Mouse (Mus musculus): ENCODE measurements at regions not wholly inside any gene's neighbourhood (a gene's known extent, or its start where the extent isn't known, plus 50 kb on each side); places are given as distances from the start of the nearest gene placed in this dataset.

DNA sequence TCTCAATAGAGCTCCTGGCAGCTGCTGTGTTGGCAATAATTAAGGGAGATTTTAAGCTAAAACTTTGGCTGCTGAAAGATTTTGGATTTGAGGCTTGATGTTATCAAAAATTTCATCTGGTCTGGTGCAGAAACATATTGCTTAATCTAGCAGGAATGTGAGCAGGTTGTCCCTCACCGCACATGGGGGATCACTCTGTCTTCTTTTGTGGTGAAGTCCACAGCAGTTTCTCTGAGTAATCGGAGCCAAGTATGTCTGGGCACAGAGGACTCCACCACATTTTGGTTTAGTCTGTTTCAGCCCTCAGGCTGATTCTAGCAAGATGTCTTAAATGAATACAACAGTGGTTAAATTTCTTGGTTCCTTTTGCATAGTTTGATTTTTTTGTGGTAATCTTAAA, 331.7 kb downstream of the Pdgfc start:
- Histone ChIP-seq H3K9ac (replicated peaks; ENCODE audit: low read length) (no peak overlapping the region), H3K4me1 (ENCODE audit: control insufficient read depth, insufficient read depth, low read length) (no peaks in the 10 kb centered on the region), H3K36me3 (replicated peaks; ENCODE audit: control insufficient read depth, insufficient read depth, low read depth, low read length) (no peaks in the 10 kb centered on the region), H3K4me2 (ENCODE audit: low read depth, low read length) (no peak overlapping the region), H3K4me3 (ENCODE audit: low read depth, low read length) (no peak overlapping the region), H3K27ac (replicated peaks; ENCODE audit: low read depth, low read length) (no peak overlapping the region), H3K27me3 (ENCODE audit: control insufficient read depth, insufficient read depth, low read length) (no peaks in the 10 kb centered on the region), H3K9me3 (replicated peaks; ENCODE audit: control insufficient read depth, low read length) (no peaks in the 10 kb centered on the region)
- DNase-seq (ENCODE audit: low spot score) (peak; percentile 2), ATAC-seq (replicated peaks; ENCODE audit: insufficient number of reproducible peaks, low FRiP score, low TSS enrichment, low read depth) (no peak)
- WGBS: 79% methylated on average over 2 of the region's 2 CpGs

DNA sequence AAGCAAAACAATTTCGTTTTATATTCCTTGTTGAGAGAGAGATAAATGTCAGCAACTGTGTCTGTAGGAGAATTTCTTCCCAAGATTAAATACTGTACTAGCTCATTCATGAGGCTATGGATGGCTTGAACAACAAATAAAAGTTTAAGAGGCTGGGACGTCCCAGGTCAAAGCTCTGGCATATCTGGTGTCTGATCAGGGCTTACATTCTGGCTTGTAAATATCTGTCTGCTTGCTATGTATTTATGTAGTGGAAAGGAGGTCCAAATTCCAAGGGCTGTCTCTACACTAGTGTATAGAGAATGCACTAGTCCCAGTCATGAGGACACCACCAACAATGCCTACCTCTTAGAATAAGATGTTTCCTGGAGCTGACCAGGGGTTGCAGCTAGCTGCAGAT, 332.4 kb downstream of the Pdgfc start:
- Histone ChIP-seq H3K27me3 (ENCODE audit: control insufficient read depth, insufficient read depth, low read length) (no peaks in the 10 kb centered on the region), H3K9me3 (replicated peaks; ENCODE audit: control insufficient read depth, low read length) (no peaks in the 10 kb centered on the region), H3K4me3 (ENCODE audit: low read depth, low read length) (no peak overlapping the region), H3K27ac (replicated peaks; ENCODE audit: low read depth, low read length) (no peak overlapping the region), H3K4me1 (ENCODE audit: control insufficient read depth, insufficient read depth, low read length) (no peaks in the 10 kb centered on the region), H3K4me2 (ENCODE audit: low read depth, low read length) (no peak overlapping the region), H3K9ac (replicated peaks; ENCODE audit: low read length) (no peak overlapping the region), H3K36me3 (replicated peaks; ENCODE audit: control insufficient read depth, insufficient read depth, low read depth, low read length) (no peaks in the 10 kb centered on the region)
- ATAC-seq (replicated peaks; ENCODE audit: insufficient number of reproducible peaks, low FRiP score, low TSS enrichment, low read depth) (no peak), DNase-seq (ENCODE audit: low spot score) (no peak)
- 65% methylated on average over 2 of the region's 2 CpGs for WGBS

DNA sequence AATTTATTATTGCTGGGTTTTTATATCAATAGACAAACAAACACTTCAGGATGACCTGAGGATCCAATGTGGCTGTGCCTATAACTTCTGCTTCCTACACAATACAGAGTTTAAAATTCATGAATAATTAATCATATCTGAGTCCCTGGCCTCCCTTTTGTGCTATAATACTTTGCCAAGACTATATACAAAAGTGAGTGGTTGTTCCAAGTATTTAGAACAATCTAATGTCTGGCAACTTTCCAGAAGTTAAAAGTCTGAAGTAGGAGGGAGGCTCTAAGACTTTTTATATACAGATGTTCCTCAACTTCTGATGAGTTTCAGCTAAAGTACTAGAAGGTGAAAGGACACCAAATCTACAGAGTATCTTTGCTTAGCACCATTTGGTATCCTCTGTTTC, 333.5 kb downstream of the Pdgfc start:
- Histone ChIP-seq H3K36me3 (replicated peaks; ENCODE audit: control insufficient read depth, insufficient read depth, low read depth, low read length) (no peaks in the 10 kb centered on the region), H3K27me3 (ENCODE audit: control insufficient read depth, insufficient read depth, low read length) (no peaks in the 10 kb centered on the region), H3K27ac (replicated peaks; ENCODE audit: low read depth, low read length) (no peak overlapping the region), H3K9me3 (replicated peaks; ENCODE audit: control insufficient read depth, low read length) (no peaks in the 10 kb centered on the region), H3K4me3 (ENCODE audit: low read depth, low read length) (no peak overlapping the region), H3K9ac (replicated peaks; ENCODE audit: low read length) (no peak overlapping the region), H3K4me1 (ENCODE audit: control insufficient read depth, insufficient read depth, low read length) (no peaks in the 10 kb centered on the region), H3K4me2 (ENCODE audit: low read depth, low read length) (no peak overlapping the region)
- DNase-seq (ENCODE audit: low spot score): no peak
- ATAC-seq (replicated peaks; ENCODE audit: insufficient number of reproducible peaks, low FRiP score, low TSS enrichment, low read depth): no peak

DNA sequence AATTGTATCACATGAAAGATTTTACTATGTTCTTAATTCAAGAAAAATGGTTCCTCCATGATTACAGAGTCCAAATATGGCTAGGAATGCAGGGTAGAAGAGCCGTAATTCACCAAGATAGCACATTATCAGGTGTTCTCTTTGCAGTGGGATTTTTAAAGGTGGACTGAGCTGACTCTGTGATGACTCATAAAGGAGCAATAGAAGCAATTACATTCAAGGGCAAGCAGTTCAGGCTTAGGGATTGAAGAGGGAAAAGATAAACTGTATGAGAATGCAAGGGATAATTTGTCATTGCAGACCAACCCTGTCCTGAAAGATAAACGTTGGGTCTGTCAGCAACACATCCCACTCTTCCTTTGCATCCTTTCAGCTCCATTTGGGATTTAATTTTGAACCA, 339.8 kb downstream of the Pdgfc start:
- H3K27ac ChIP-seq (replicated peaks; ENCODE audit: low read depth, low read length): no peak overlapping the region
- ATAC-seq (replicated peaks; ENCODE audit: insufficient number of reproducible peaks, low FRiP score, low TSS enrichment, low read depth): no peak
- H3K4me1 ChIP-seq (ENCODE audit: control insufficient read depth, insufficient read depth, low read length): no peaks in the 10 kb centered on the region
- no peak overlapping the region for H3K4me2 ChIP-seq (ENCODE audit: low read depth, low read length)
- H3K9ac ChIP-seq (replicated peaks; ENCODE audit: low read length): no peak overlapping the region
- H3K9me3 ChIP-seq (replicated peaks; ENCODE audit: control insufficient read depth, low read length): no peaks in the 10 kb centered on the region
- DNase-seq (ENCODE audit: low spot score): no peak
- WGBS: 82% methylated on average over 2 of the region's 2 CpGs
- no peaks in the 10 kb centered on the region for H3K36me3 ChIP-seq (replicated peaks; ENCODE audit: control insufficient read depth, insufficient read depth, low read depth, low read length)
- no peak overlapping the region for H3K4me3 ChIP-seq (ENCODE audit: low read depth, low read length)
- H3K27me3 ChIP-seq (ENCODE audit: control insufficient read depth, insufficient read depth, low read length): no peaks in the 10 kb centered on the region

DNA sequence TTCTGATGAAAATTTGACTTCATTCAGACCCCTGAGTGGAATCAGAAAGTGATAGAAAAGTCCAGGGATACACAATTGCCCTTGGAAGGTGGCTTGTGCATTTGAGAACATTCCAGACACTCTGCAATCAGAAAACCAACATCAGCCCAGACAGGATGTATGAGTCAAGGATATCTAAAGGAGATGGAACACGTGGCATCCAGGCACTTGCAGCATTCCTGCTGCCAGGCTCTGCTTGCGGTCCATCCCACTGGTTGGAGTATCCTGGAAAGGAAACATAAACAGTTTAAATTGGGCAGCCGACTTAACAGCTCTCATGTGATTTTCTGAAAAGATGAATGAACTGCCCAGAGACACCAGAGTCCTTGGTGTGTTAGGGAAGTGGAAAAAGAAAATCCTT, 341.2 kb downstream of the Pdgfc start:
- no peak overlapping the region for H3K9ac ChIP-seq (replicated peaks; ENCODE audit: low read length)
- H3K4me2 ChIP-seq (ENCODE audit: low read depth, low read length): no peak overlapping the region
- peak; percentile 27 for DNase-seq (ENCODE audit: low spot score)
- no peaks in the 10 kb centered on the region for H3K27me3 ChIP-seq (ENCODE audit: control insufficient read depth, insufficient read depth, low read length)
- no peak for ATAC-seq (replicated peaks; ENCODE audit: insufficient number of reproducible peaks, low FRiP score, low TSS enrichment, low read depth)
- H3K36me3 ChIP-seq (replicated peaks; ENCODE audit: control insufficient read depth, insufficient read depth, low read depth, low read length): no peaks in the 10 kb centered on the region
- H3K4me1 ChIP-seq (ENCODE audit: control insufficient read depth, insufficient read depth, low read length): no peaks in the 10 kb centered on the region
- no peak overlapping the region for H3K4me3 ChIP-seq (ENCODE audit: low read depth, low read length)
- H3K9me3 ChIP-seq (replicated peaks; ENCODE audit: control insufficient read depth, low read length): no peaks in the 10 kb centered on the region
- 37% methylated on average over 3 of the region's 3 CpGs for WGBS
- no peak overlapping the region for H3K27ac ChIP-seq (replicated peaks; ENCODE audit: low read depth, low read length)

GRCm38 (mm10) chr3:81379362-81379761, 343.1 kb downstream of the Pdgfc start:
- ATAC-seq (replicated peaks; ENCODE audit: insufficient number of reproducible peaks, low FRiP score, low TSS enrichment, low read depth) (no peak), DNase-seq (ENCODE audit: low spot score) (no peak)
- 58% methylated on average over 1 of the region's 1 CpGs for WGBS
- Histone ChIP-seq H3K9me3 (replicated peaks; ENCODE audit: control insufficient read depth, low read length) (no peaks in the 10 kb centered on the region), H3K36me3 (replicated peaks; ENCODE audit: control insufficient read depth, insufficient read depth, low read depth, low read length) (no peaks in the 10 kb centered on the region), H3K27me3 (ENCODE audit: control insufficient read depth, insufficient read depth, low read length) (no peaks in the 10 kb centered on the region), H3K9ac (replicated peaks; ENCODE audit: low read length) (no peak overlapping the region), H3K4me2 (ENCODE audit: low read depth, low read length) (no peak overlapping the region), H3K4me1 (ENCODE audit: control insufficient read depth, insufficient read depth, low read length) (no peaks in the 10 kb centered on the region), H3K4me3 (ENCODE audit: low read depth, low read length) (no peak overlapping the region), H3K27ac (replicated peaks; ENCODE audit: low read depth, low read length) (no peak overlapping the region)

DNA sequence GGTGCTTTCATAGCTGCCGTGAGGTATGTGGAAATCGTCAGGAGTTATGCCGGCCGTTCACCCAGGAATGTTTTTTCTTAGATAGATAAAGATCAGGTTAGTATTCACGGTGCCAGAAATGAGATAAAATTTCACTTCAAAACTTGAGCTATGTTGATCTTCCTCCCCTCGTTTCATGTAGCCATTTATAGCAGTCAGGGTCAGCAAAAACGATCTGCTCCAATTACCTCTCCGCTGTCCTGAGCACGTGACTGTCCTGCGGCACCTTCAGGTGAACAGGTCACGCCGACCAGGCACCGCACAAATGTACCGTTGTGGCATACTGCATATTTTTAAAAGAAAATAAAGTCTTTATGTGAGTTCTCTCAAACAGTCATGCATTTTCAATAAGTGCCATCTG, 350.7 kb downstream of the Pdgfc start:
- 34% methylated on average over 14 of the region's 14 CpGs for WGBS
- ATAC-seq (replicated peaks; ENCODE audit: insufficient number of reproducible peaks, low FRiP score, low TSS enrichment, low read depth) (0 out of 2 replicates have a peak, but pooled peaks have one; percentile 14), DNase-seq (ENCODE audit: low spot score) (peak; percentile 47)
- H3K4me1 ChIP-seq (ENCODE audit: control insufficient read depth, insufficient read depth, low read length): no peaks in the 10 kb centered on the region
- no peak overlapping the region for H3K4me3 ChIP-seq (ENCODE audit: low read depth, low read length)
- no peaks in the 10 kb centered on the region for H3K27me3 ChIP-seq (ENCODE audit: control insufficient read depth, insufficient read depth, low read length)
- no peak overlapping the region for H3K4me2 ChIP-seq (ENCODE audit: low read depth, low read length)
- H3K36me3 ChIP-seq (replicated peaks; ENCODE audit: control insufficient read depth, insufficient read depth, low read depth, low read length): no peaks in the 10 kb centered on the region
- H3K27ac ChIP-seq (replicated peaks; ENCODE audit: low read depth, low read length): no peak overlapping the region
- H3K9ac ChIP-seq (replicated peaks; ENCODE audit: low read length): no peak overlapping the region
- no peaks in the 10 kb centered on the region for H3K9me3 ChIP-seq (replicated peaks; ENCODE audit: control insufficient read depth, low read length)

DNA sequence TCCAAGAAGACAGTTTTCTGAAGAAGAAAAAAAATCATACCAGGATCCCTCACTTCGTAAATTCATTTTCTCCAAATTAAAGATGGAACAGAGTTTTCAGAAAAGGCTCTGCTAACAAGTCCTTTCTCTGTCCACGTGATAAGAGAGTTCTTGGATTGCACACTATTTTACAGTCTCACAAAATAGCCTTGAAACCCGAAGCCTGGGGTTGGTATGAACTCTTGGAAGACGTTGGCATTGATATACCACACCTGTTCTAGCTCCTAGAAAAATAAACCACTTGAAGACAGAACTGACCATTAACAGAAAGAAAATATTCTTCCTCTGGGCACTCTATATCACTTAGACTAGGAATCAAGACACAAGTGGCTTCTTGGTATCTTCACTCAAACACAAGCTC, 351.4 kb downstream of the Pdgfc start:
- no peaks in the 10 kb centered on the region for H3K27me3 ChIP-seq (ENCODE audit: control insufficient read depth, insufficient read depth, low read length)
- no peaks in the 10 kb centered on the region for H3K4me1 ChIP-seq (ENCODE audit: control insufficient read depth, insufficient read depth, low read length)
- DNase-seq (ENCODE audit: low spot score) (no peak), ATAC-seq (replicated peaks; ENCODE audit: insufficient number of reproducible peaks, low FRiP score, low TSS enrichment, low read depth) (no peak)
- no peak overlapping the region for H3K27ac ChIP-seq (replicated peaks; ENCODE audit: low read depth, low read length)
- H3K4me3 ChIP-seq (ENCODE audit: low read depth, low read length): no peak overlapping the region
- no peaks in the 10 kb centered on the region for H3K9me3 ChIP-seq (replicated peaks; ENCODE audit: control insufficient read depth, low read length)
- no peaks in the 10 kb centered on the region for H3K36me3 ChIP-seq (replicated peaks; ENCODE audit: control insufficient read depth, insufficient read depth, low read depth, low read length)
- no peak overlapping the region for H3K4me2 ChIP-seq (ENCODE audit: low read depth, low read length)
- no peak overlapping the region for H3K9ac ChIP-seq (replicated peaks; ENCODE audit: low read length)
- 56% methylated on average over 4 of the region's 4 CpGs for WGBS

- H3K4me1 ChIP-seq (ENCODE audit: control insufficient read depth, insufficient read depth, low read length): no peaks in the 10 kb centered on the region
- H3K36me3 ChIP-seq (replicated peaks; ENCODE audit: control insufficient read depth, insufficient read depth, low read depth, low read length): no peaks in the 10 kb centered on the region
- H3K27ac ChIP-seq (replicated peaks; ENCODE audit: low read depth, low read length): no peak overlapping the region
- ATAC-seq (replicated peaks; ENCODE audit: insufficient number of reproducible peaks, low FRiP score, low TSS enrichment, low read depth) (no peak), DNase-seq (ENCODE audit: low spot score) (no peak)
- no peak overlapping the region for H3K4me2 ChIP-seq (ENCODE audit: low read depth, low read length)
- no peak overlapping the region for H3K4me3 ChIP-seq (ENCODE audit: low read depth, low read length)
- no peaks in the 10 kb centered on the region for H3K9me3 ChIP-seq (replicated peaks; ENCODE audit: control insufficient read depth, low read length)
- no peaks in the 10 kb centered on the region for H3K27me3 ChIP-seq (ENCODE audit: control insufficient read depth, insufficient read depth, low read length)
- 78% methylated on average over 1 of the region's 1 CpGs for WGBS
- no peak overlapping the region for H3K9ac ChIP-seq (replicated peaks; ENCODE audit: low read length)
Measured at GRCm38 (mm10) chr3:81397212-81397611, 361.0 kb downstream of the Pdgfc start.
